Mouse (Mus musculus): ENCODE measurements around the gene Mpv17l2. TPM values are rescaled to one million over a fixed set of nuclear protein-coding genes. Genes with fewer than 3 reads are reported as not detected.
A peak's percentile ranks its signal among the peaks of the same experiment; 100 is the strongest.

Gene Mpv17l2
- total RNA-seq, 2 experiments from 2014 or later: 30.4 to 31.0 TPM

GRCm38 (mm10) chr8:70769359-70769758 is 8.6 kb upstream of the Mpv17l2 start:
- ATAC-seq (replicated peaks; ENCODE audit: low FRiP score, poor library complexity, severe bottlenecking): peak; percentile 70

DNA sequence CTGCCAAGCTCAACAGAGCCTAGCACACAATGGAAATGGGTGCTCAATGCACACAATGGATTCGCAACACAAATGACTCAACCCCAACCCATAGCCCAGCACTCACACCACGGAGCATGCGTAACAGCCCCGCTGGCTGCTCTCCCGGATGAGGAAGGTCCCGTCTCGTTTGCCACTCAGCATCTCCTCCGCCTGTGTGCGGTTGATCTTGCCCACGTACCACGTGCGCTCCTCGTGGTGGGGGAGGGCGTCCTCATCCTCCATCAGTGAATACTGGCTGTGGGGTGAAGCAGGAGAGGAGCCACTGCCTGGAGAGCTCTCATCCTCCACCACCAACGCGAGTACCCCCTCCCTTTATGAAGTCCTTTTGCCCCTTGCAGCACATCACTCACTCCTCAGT is 8.2 kb upstream of the Mpv17l2 start:
- ATAC-seq (replicated peaks; ENCODE audit: low FRiP score, poor library complexity, severe bottlenecking): no peak

DNA sequence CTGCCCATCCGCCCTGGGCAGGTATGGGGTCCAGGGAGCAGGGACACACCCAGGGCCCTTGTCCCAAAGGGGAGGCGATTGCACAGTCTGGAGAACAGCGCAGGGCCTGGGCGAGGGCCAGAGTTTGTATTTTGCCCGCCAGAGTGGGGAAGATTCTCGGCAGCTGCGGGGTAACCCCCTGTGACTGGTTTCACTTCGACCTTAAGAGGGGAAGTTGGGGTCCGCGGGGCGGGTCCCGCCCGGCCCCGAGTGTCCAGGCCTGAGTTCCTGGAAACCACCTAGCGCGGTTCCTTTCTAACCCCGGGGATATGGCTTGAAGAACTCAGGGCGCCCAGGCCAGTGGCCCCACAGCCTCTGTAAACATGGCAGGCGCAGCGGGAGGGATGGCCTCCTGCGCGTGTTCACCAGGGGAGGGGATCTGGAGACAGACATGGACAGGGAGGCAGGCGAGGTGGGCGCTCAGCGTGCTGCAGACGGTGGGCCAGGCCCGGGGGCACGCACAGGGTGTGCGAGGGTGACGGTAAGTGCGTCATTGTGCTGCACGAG is 7.6 kb upstream of the Mpv17l2 start:
- no peak for ATAC-seq (replicated peaks; ENCODE audit: low FRiP score, poor library complexity, severe bottlenecking)

- ATAC-seq (replicated peaks; ENCODE audit: low FRiP score, poor library complexity, severe bottlenecking): no peak
Measured at GRCm38 (mm10) chr8:70767503-70767902, 6.8 kb upstream of the Mpv17l2 start.

DNA sequence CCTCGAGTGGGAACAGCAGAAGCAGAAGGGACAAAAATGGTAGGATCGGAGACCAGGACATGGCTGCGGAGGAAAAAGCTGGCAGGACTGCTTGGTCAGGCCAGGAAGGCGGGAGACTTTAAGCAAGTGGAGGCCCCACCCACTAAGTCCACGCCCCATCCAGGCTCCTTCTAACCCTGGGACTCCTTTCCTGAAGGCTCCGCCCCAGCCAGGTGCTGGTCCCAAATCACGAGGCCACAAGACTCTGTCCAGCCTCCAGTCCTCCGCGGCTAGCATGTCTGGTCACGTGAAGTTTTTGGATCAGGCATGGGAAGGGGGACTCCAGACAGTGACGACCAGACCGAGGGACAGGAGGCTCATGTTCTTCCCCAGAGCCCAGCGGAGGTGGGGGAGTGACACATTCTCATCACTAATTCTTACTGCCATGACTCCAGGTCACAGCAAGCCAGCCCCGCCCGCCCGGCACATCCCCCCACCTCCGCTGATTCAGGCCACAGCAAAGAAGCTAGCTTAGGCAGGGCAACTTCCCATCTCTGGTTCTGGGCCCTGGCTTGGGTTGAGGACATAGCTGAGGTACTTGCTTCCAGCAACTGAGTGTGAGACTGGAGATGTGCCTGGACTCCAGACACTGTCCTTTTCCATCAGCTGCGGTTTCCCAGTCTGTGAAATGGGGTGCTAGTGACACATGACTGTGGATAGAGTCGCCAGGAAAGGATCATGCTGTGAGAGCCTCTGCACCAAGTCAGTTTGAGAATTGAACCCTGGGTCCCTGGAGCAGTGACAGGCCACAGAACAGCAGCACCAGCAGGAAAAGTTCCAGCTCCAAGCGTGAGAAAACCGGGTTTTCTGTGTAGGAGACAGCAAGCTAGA is 6.1 kb upstream of the Mpv17l2 start:
- peak; percentile 60 for ATAC-seq (replicated peaks; ENCODE audit: low FRiP score, poor library complexity, severe bottlenecking)

- no peak for ATAC-seq (replicated peaks; ENCODE audit: low FRiP score, poor library complexity, severe bottlenecking)
Measured at GRCm38 (mm10) chr8:70765838-70766570, 5.3 kb upstream of the Mpv17l2 start.

GRCm38 (mm10) chr8:70765329-70765728 is 4.6 kb upstream of the Mpv17l2 start:
- ATAC-seq (replicated peaks; ENCODE audit: low FRiP score, poor library complexity, severe bottlenecking): no peak

GRCm38 (mm10) chr8:70764676-70765075 is 3.9 kb upstream of the Mpv17l2 start:
- no peak for ATAC-seq (replicated peaks; ENCODE audit: low FRiP score, poor library complexity, severe bottlenecking)

DNA sequence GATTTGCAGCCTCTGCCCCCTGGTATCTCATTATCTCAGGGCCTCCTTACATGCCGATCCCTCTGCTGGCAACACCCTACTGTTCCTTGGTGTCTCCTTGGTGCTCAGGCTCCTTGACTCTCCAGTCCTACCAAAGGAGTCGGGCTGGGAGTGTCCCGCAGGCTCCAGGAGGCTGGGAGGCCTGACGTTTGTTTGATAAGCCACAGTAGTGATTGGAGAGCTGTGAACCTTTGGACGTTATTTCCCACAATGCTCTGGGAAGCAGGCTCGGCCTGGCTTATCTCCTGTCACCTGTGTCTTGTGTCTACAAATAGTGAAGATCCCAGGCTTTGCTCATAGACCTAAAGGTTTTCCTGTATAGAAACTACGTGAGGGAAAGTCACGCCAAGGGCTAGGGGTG is 3.3 kb upstream of the Mpv17l2 start:
- peak; percentile 33 for ATAC-seq (replicated peaks; ENCODE audit: low FRiP score, poor library complexity, severe bottlenecking)

DNA sequence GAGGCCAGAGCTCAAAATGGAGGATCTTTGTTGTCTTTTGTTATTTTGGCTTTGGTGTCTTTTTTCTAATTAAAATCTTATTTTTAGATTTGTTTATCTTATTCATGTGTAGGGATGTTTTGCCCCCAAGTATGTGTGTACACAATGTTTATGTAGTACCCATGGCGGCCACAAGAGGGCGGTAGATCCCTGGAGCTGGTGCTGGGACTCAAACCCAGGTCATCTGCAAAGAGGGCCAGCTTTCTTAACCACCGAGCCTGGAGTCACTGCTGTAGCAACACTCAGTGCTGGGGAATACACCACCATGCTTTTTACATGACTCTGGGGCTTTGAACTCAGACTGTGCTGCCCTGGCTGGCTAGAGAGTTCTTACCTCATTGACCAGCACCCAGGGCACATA is 2.6 kb upstream of the Mpv17l2 start:
- no peak for ATAC-seq (replicated peaks; ENCODE audit: low FRiP score, poor library complexity, severe bottlenecking)

- peak; percentile 51 for ATAC-seq (replicated peaks; ENCODE audit: low FRiP score, poor library complexity, severe bottlenecking)
Measured at GRCm38 (mm10) chr8:70762118-70762517, 1.4 kb upstream of the Mpv17l2 start.

DNA sequence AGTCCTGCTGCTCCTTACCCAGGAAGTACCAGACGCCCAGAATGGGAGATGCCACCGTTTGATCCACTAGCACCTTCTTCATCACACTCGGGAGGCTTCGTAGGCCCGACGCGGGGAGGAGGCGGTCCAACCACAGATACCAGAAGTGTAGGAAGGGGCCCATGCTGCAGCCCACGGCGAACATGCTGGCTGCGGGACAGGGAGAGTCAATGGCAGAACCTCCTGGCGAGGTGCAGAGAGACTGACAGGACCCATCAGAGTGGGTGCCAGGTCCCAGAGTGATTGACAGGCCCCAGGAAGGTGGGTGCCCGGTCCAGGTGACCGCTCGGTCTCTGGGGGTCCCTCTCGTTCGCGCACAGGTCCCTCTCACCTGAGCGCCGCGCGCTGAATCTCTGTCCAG is 396 bp downstream of the Mpv17l2 start:
- ATAC-seq (replicated peaks; ENCODE audit: low FRiP score, poor library complexity, severe bottlenecking): no peak

- no peak for ATAC-seq (replicated peaks; ENCODE audit: low FRiP score, poor library complexity, severe bottlenecking)
Measured at GRCm38 (mm10) chr8:70758616-70759561, 1.9 kb downstream of the Mpv17l2 start.

DNA sequence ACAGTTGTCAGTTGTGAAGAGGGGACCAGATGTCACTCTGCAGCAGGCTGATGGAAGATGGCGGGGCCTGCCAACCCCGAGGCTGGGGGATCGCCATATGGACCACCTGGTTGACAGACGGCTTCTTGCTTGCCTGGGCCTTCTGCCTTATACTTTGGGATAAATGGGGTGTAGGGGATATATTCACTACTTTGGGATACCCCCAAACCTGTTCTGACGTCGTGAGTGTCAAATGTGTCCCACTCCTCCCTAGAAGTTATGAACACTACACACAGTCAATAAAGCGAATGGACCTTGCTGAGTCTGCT is 2.5 kb downstream of the Mpv17l2 start:
- ATAC-seq (replicated peaks; ENCODE audit: low FRiP score, poor library complexity, severe bottlenecking): no peak

- ATAC-seq (replicated peaks; ENCODE audit: low FRiP score, poor library complexity, severe bottlenecking): no peak
Measured at GRCm38 (mm10) chr8:70757523-70758307, 3.0 kb downstream of the Mpv17l2 start.

- no peak for ATAC-seq (replicated peaks; ENCODE audit: low FRiP score, poor library complexity, severe bottlenecking)
Measured at GRCm38 (mm10) chr8:70756476-70757040, 4.2 kb downstream of the Mpv17l2 start.

DNA sequence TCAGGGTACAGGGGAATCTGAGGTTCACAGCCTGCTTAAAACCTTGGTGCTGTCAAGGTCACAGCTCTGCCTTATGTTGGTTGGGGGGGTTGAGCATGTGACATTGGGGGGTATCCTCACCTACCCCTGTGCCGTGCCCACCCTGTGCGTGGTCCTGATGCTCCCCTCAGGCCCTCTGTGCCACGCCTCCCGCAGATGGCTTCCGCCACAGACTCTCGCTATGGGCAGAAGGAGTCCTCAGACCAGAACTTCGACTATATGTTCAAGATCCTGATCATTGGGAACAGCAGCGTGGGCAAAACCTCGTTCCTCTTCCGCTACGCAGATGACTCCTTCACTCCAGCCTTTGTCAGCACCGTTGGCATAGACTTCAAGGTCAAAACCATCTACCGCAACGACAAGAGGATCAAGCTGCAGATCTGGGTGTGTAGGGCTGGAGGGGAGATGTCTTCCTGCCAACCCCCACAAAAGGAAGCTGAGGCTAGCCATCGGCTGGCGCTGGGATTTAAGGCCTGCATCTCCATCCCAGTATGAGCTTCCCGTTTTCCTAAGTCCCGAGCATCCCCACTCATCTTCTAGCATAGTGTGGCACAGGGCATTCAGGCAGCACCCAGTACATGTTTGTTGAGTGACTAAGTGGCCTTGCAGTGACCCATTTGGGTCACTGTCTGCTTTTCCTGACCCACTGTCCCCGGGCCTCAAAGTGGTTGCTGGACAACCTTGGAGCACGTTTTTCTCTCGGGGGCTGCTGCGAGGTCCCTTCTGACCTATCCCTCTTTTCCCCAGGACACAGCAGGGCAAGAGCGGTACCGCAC is 4.9 kb downstream of the Mpv17l2 start:
- no peak for ATAC-seq (replicated peaks; ENCODE audit: low FRiP score, poor library complexity, severe bottlenecking)

All from erythroid progenitor cell, adult 5-6 weeks (primary cell).